Mouse (Mus musculus) thymus, adult 2 months (tissue): ENCODE data around the gene Fgf14.

ENCODE experiments used
- CTCF ChIP-seq: fragments of 200-500 bp; IDR thresholded peaks from 2 replicates; pipeline ENCODE4 v1.5.1; 2012; ENCODE audit warnings: mild to moderate bottlenecking, control low read depth, low read length, moderate library complexity, borderline replicate concordance; ENCODE audit not compliant: control insufficient read depth, poor library complexity, insufficient read depth; ENCODE audit errors: extremely low read depth
- POLR2A ChIP-seq: fragments of 200-500 bp; IDR thresholded peaks from 2 replicates; pipeline ENCODE4 v1.6.1; 2012; ENCODE audit warnings: mild to moderate bottlenecking, low read length, control low read depth, moderate library complexity; ENCODE audit not compliant: control insufficient read depth, poor library complexity, insufficient read depth; ENCODE audit errors: extremely low read depth

DNA sequence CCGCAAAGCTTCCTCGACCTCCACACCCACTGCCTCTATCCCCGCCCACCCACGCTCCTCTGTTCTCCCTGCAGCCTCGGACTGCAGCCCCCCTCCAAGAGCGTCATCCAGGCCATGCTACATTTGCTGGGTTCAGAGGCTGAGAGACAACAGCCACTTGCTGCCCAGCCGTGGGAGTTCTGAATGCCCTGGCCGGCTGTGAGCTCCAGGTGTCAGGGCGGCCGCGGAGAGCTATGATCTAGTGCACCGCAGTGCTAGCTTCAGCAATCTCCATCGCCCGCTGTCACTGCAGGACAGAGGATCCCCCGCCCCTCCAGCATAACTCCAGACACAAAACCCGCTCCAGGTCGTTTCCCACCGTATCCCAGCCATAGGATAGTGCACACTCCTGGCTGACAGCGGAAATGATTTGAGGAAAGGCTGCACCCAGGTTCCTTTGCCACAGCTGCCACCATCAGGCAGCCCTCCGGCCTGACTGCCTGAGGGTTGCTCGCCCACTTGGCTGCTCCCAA, 1.7 kb downstream of the Fgf14 start:
- TF ChIP-seq CTCF, result no peak
- TF ChIP-seq POLR2A, result no peak
